Mouse (Mus musculus): Measurements from ENCODE around the gene Gtf2h4.

- TF ChIP-seq CTCF (IDR thresholded peaks at IDR 0.05; ENCODE audit: borderline replicate concordance, insufficient read depth, low read length) (no peak), POLR2A (IDR thresholded peaks at IDR 0.05; ENCODE audit: low read depth, low read length) (peak; percentile 54)
Observed at GRCm38 (mm10) chr17:35700371-35700961, 26.9 kb upstream of the Gtf2h4 start.
